Mouse (Mus musculus): ENCODE measurements at regions not wholly inside any gene's neighbourhood (a gene's known extent, or its start where the extent isn't known, plus 50 kb on each side); places are given as distances from the start of the nearest gene placed in this dataset.

- TF ChIP-seq CTCF (IDR thresholded peaks at IDR 0.05; ENCODE audit: low read depth, low read length) (no peak), TAL1 (conservative IDR thresholded peaks at IDR 0.05; ENCODE audit: low read depth, low read length) (no peak), GATA2 (IDR thresholded peaks at IDR 0.05; ENCODE audit: borderline replicate concordance, low read depth, low read length) (no peak)
Observed at GRCm38 (mm10) chr7:117003167-117003566, 377.6 kb upstream of the Xylt1 start.
